ENCODE assay signal across 9 mouse cellular contexts in the genomic region with DNA sequence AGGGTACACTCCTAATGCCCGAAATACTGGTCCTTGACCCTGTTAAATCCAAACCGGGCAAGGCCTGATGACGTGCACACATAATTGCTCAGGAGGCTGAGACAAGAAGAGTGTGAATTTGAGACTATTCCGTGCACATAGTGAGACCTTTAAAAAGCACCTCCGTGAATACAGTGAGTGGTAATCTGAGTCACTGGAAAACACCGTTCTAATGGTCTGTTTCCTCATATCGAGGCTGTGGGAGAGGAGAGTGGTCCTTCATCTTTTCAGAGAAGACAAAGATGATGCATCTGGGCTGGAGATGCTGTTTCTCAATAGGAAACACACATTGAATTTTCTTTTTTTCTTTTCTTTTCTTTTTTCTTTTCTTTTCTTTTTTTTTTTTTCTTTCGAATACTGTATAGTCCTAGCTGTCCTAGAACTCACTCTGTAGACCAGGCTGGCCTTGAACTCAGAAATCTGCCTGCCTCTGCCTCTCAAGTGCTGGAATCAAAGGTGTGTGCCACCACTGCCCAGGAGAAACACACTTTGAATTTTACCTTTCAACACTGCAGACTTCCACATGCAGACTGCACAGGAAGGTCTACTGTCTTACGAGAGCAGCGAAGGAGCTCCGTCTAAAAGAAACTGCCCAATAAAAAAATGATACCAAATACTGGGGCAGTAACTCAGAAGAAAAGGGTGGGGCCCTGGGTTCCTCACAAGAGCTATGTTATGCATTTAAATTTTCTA. TPM values are rescaled to one million over a fixed set of nuclear protein-coding genes. Genes with fewer than 3 reads are reported as not detected.
DNase-seq lines count a peak whose midpoint lies in the region; ATAC-seq and TF ChIP-seq lines count a peak whose summit lies in the region.
"Had no signal": no experiment of that assay in that cellular context is flagged by ENCODE, and none has a peak within 500 bp of the region (broad histone marks: within the 10 kb centered on the region; RNA-seq: fewer than 3 reads in every experiment).

No protein-coding gene starts in this region.

- TF ChIP-seq EP300 in heart, postnatal 0 days (IDR thresholded peaks at IDR 0.05; ENCODE audit: low read depth), result no peak

- no peak overlapping the region for H3K9ac ChIP-seq in heart, postnatal 0 days (replicated peaks; ENCODE audit: low read depth, low read length)
- H3K9ac ChIP-seq in heart, embryonic 12.5 days, result no peak overlapping the region
- H3K9ac ChIP-seq in embryonic facial prominence, embryonic 13.5 days, result 0 out of 2 replicates have a peak overlapping the region, but pooled peaks have one; percentile 67
- H3K9ac ChIP-seq in hindbrain, embryonic 16.5 days (ENCODE audit: low read depth, low read length), result peak overlapping the region; percentile 79; the same call in 1 of the 2 replicates
- peak overlapping the region; percentile 85 for H3K9ac ChIP-seq in neural tube, embryonic 13.5 days

- 86% methylated on average over 11 of the region's 11 CpGs for WGBS in heart, postnatal 0 days
- 73% methylated on average over 11 of the region's 11 CpGs for WGBS in heart, embryonic 12.5 days
- 64% methylated on average over 11 of the region's 11 CpGs for WGBS in embryonic facial prominence, embryonic 13.5 days
- WGBS in hindbrain, embryonic 16.5 days, result 59% methylated on average over 11 of the region's 11 CpGs
- 67% methylated on average over 11 of the region's 11 CpGs for WGBS in neural tube, embryonic 13.5 days

- no peak for TF ChIP-seq CTCF in heart, postnatal 0 days (IDR thresholded peaks at IDR 0.05; ENCODE audit: low read depth)

- no peak for DNase-seq in heart, postnatal 0 days (ENCODE audit: low spot score)
- no peak for DNase-seq in adipocyte (ENCODE audit: low spot score)
- no peak for DNase-seq in adrenal gland, postnatal 10 days
- DNase-seq: heart, postnatal 36 days had no signal

- H3K27ac ChIP-seq in heart, postnatal 0 days (ENCODE audit: low read depth), result peak overlapping the region; percentile 67; the same call in 1 of the 2 replicates
- no peak overlapping the region for H3K27ac ChIP-seq in heart, embryonic 12.5 days (ENCODE audit: poor library complexity, severe bottlenecking)
- no peak overlapping the region for H3K27ac ChIP-seq in embryonic facial prominence, embryonic 13.5 days
- peak overlapping the region; percentile 91 for H3K27ac ChIP-seq in hindbrain, embryonic 16.5 days (ENCODE audit: low read depth, low read length)
- H3K27ac ChIP-seq in neural tube, embryonic 13.5 days (replicated peaks), result peak overlapping the region; percentile 95

- no peak for ATAC-seq in heart, postnatal 0 days (ENCODE audit: insufficient read depth, low read depth)
- no peak for ATAC-seq in heart, embryonic 12.5 days (ENCODE audit: insufficient number of reproducible peaks, low FRiP score)
- ATAC-seq in embryonic facial prominence, embryonic 13.5 days (ENCODE audit: insufficient number of reproducible peaks, insufficient read depth, low FRiP score, low TSS enrichment, low read depth), result no peak
- no peak for ATAC-seq in hindbrain, embryonic 16.5 days
- no peak for ATAC-seq in neural tube, embryonic 13.5 days (ENCODE audit: low read depth)
- ATAC-seq in CD4-positive, CD25-positive, alpha-beta regulatory T cell, adult 4 months, result no peak

- peaks cover 4% of the 10 kb centered on the region; the same call in 1 of the 2 replicates for H3K4me1 ChIP-seq in heart, postnatal 0 days (ENCODE audit: control insufficient read depth, insufficient read depth)
- H3K4me1 ChIP-seq in heart, embryonic 12.5 days (replicated peaks), result peaks cover 25% of the 10 kb centered on the region
- H3K4me1 ChIP-seq in embryonic facial prominence, embryonic 13.5 days, result peaks cover 18% of the 10 kb centered on the region
- peaks cover 18% of the 10 kb centered on the region for H3K4me1 ChIP-seq in hindbrain, embryonic 16.5 days (ENCODE audit: control insufficient read depth, insufficient read depth, low read depth, low read length)
- H3K4me1 ChIP-seq in neural tube, embryonic 13.5 days (replicated peaks), result peaks cover 45% of the 10 kb centered on the region

- no peak overlapping the region for H3K4me2 ChIP-seq in heart, postnatal 0 days (ENCODE audit: low read depth, low read length)
- no peak overlapping the region for H3K4me2 ChIP-seq in heart, embryonic 12.5 days
- no peak overlapping the region for H3K4me2 ChIP-seq in embryonic facial prominence, embryonic 13.5 days
- peak overlapping the region; percentile 94 for H3K4me2 ChIP-seq in hindbrain, embryonic 16.5 days (ENCODE audit: low read length)
- H3K4me2 ChIP-seq in neural tube, embryonic 13.5 days, result peak overlapping the region; percentile 91

- no peaks in the 10 kb centered on the region for H3K27me3 ChIP-seq in heart, postnatal 0 days (ENCODE audit: control insufficient read depth, insufficient read depth, low read length)
- H3K27me3 ChIP-seq in heart, embryonic 12.5 days (replicated peaks), result peaks cover 32% of the 10 kb centered on the region
- H3K27me3 ChIP-seq in embryonic facial prominence, embryonic 13.5 days, result peaks cover 49% of the 10 kb centered on the region
- no peaks in the 10 kb centered on the region for H3K27me3 ChIP-seq in hindbrain, embryonic 16.5 days (replicated peaks; ENCODE audit: control insufficient read depth, insufficient read depth, low read length)
- no peaks in the 10 kb centered on the region for H3K27me3 ChIP-seq in neural tube, embryonic 13.5 days

- no peaks in the 10 kb centered on the region for H3K36me3 ChIP-seq in heart, postnatal 0 days (replicated peaks; ENCODE audit: control insufficient read depth, insufficient read depth, low read length)
- H3K36me3 ChIP-seq in heart, embryonic 12.5 days, result no peaks in the 10 kb centered on the region
- H3K36me3 ChIP-seq in embryonic facial prominence, embryonic 13.5 days, result no peaks in the 10 kb centered on the region
- H3K36me3 ChIP-seq in hindbrain, embryonic 16.5 days (ENCODE audit: control insufficient read depth, insufficient read depth, low read length), result no peaks in the 10 kb centered on the region
- H3K36me3 ChIP-seq in neural tube, embryonic 13.5 days, result no peaks in the 10 kb centered on the region

- no peaks in the 10 kb centered on the region for H3K9me3 ChIP-seq in heart, postnatal 0 days (replicated peaks; ENCODE audit: control insufficient read depth, low read length)
- H3K9me3 ChIP-seq in heart, embryonic 12.5 days (replicated peaks), result no peaks in the 10 kb centered on the region
- no peaks in the 10 kb centered on the region for H3K9me3 ChIP-seq in embryonic facial prominence, embryonic 13.5 days
- no peaks in the 10 kb centered on the region for H3K9me3 ChIP-seq in hindbrain, embryonic 16.5 days (ENCODE audit: control insufficient read depth, low read length)
- no peaks in the 10 kb centered on the region for H3K9me3 ChIP-seq in neural tube, embryonic 13.5 days

- no peak overlapping the region for H3K4me3 ChIP-seq in heart, postnatal 0 days (ENCODE audit: low read depth, low read length)
- H3K4me3 ChIP-seq in heart, embryonic 12.5 days, result no peak overlapping the region
- no peak overlapping the region for H3K4me3 ChIP-seq in embryonic facial prominence, embryonic 13.5 days
- H3K4me3 ChIP-seq in hindbrain, embryonic 16.5 days (ENCODE audit: low read length), result no peak overlapping the region; the same call in 1 of the 2 replicates
- no peak overlapping the region for H3K4me3 ChIP-seq in neural tube, embryonic 13.5 days

RNA-seq across cellular contexts. Expression of a gene that starts 1.5 kb away (rescaled TPM):
- total RNA-seq in heart, postnatal 0 days (2014; rRNA removed; ENCODE audit: low replicate concordance), result 3.7 and 5.2 TPM in 2 replicates
- polyA plus RNA-seq in heart, postnatal 0 days (2015; fragmentation: Nextera tagmentation; extraction: Ambion mirVana), result 2.6 and 2.7 TPM in 2 replicates
- polyA plus RNA-seq in heart, embryonic 12.5 days (2016; fragmentation: Nextera tagmentation; extraction: Ambion mirVana), result 4.8 and 5.3 TPM in 2 replicates
- polyA plus RNA-seq in embryonic facial prominence, embryonic 13.5 days (2015; fragmentation: Nextera tagmentation; extraction: Ambion mirVana), result 5.0 and 6.8 TPM in 2 replicates
- 25.2 and 34.2 TPM in 2 replicates for polyA plus RNA-seq in hindbrain, embryonic 16.5 days (2015; fragmentation: Nextera tagmentation; extraction: Ambion mirVana)
- polyA plus RNA-seq in neural tube, embryonic 13.5 days (2015; fragmentation: Nextera tagmentation; extraction: Ambion mirVana), result 23.4 and 24.8 TPM in 2 replicates
- total RNA-seq in adrenal gland, postnatal 10 days (2021), result 10 to 100 TPM; 14.6 to 15.1 TPM
- polyA plus RNA-seq in CD4-positive, CD25-positive, alpha-beta regulatory T cell, adult 4 months (2017; shearing (Covaris generic)), result 100 to 1,000 TPM in 1 of 2 experiments, 10 to 100 TPM in 1; 67.6 to 113 TPM

Comparison
In these comparisons a context has a peak if more than half of its experiments do, and no peak if none do; other contexts are left out.
1. H3K27ac ChIP-seq: peak in heart, postnatal 0 days (single experiment), hindbrain, embryonic 16.5 days (single experiment) and neural tube, embryonic 13.5 days (single experiment); none in heart, embryonic 12.5 days (single experiment) and embryonic facial prominence, embryonic 13.5 days (single experiment).
2. H3K4me2 ChIP-seq: peak in hindbrain, embryonic 16.5 days (single experiment) and neural tube, embryonic 13.5 days (single experiment); none in heart, postnatal 0 days (single experiment), heart, embryonic 12.5 days (single experiment) and embryonic facial prominence, embryonic 13.5 days (single experiment).
3. H3K9ac ChIP-seq: peak in embryonic facial prominence, embryonic 13.5 days (single experiment), hindbrain, embryonic 16.5 days (single experiment) and neural tube, embryonic 13.5 days (single experiment); none in heart, postnatal 0 days (single experiment) and heart, embryonic 12.5 days (single experiment).